Mouse (Mus musculus): ENCODE measurements at regions not wholly inside any gene's neighbourhood (a gene's known extent, or its start where the extent isn't known, plus 50 kb on each side); places are given as distances from the start of the nearest gene placed in this dataset.

DNA sequence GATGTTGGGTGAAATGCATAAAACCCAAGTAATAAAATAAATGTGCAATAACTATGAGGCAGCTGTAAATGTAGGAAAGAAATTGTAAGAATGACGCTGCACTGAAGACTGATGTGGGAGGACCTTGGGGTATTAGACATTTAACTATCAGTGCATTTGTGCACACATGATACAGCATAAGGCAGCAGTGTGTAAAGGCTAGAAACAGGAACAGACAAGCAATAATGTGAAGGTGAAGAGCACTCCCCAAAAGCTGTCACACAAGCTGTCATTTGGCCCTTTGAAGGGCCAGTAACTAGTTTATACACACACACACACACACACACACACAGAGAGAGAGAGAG is 339.6 kb upstream of the Ddi1 start:
- DNase-seq (ENCODE audit: extremely low spot score in 1 of 2, low spot score in 1 of 2): no peak

DNA sequence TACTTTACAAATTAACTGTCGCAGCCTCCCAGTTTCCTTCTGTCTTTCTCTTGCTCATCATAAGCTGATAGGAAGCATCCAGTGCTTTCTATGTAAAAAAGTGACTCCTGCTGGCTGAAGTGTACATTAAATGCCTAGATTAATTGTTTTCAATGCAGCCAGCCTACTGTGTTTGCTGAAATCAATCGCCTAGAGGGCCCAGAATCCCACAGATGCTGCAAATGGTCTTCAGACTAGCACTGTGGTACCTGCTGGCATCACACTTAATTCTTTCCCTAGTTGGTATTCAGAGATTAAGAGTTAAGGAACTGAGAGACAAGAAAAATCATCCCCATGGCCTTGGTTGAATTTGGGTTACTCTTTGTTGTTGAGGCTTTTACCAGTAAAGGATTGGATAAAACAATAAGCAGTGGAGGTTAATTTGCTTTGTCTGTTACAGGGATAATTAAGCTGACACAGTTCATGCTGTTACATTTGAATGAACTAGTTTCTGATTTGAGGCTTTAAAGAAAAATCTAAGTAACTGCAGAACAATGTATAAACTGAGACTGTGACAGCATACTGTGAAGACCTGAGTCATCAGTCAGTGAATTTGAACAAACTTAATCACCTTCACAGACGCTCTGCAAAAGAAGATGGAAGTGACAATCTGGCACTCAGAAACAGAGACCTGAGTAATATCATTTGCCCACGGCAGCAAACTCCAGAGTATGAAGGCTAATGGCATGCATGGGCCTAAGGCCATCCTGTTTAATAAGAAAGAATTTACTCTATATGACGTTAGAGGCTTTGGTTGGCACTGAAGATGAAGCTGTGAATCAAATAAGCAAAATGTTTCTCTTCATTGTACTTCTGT is 339.0 kb upstream of the Ddi1 start:
- no peak for DNase-seq (ENCODE audit: extremely low spot score in 1 of 2, low spot score in 1 of 2)
